Mouse (Mus musculus): ENCODE measurements around the gene Dctn2. TPM values are rescaled to one million over a fixed set of nuclear protein-coding genes. Genes with fewer than 3 reads are reported as not detected.
"Not testable (repeated sequence)": the region's sequence is repeated elsewhere in the genome, so short reads cannot be mapped to it uniquely, and the experiment has no call there.

Dctn2 gene
- polyA plus RNA-seq, 1 experiment: 121 TPM

DNA sequence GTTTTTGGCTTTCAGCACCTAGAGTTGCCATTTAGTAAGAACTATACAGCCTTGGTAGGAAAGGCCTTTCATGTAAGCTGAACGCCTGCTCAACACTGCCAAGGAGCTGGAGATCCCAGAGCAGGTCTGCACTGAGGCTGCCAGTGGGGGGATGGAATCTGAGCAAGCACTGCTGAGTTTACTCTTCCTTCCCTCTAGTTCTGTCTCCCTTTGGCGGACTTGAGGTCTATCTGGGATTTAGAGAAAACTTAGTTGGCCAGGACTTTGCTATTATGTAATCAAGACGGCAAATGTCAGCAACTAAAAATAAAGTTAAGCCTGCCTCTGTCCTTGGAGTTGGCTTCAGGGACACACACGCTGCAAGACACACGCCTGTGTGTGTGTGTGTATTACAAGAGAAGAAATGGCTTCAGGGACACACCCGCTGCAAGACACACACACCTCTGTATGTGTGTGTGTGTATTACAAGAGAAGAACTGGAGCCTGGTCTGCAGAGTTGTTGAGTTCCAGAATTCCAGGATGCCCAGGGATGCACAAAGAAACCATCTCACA, 26.9 kb downstream of the Dctn2 start:
- H3K4me1 ChIP-seq (ENCODE audit: control insufficient read depth, insufficient read depth, low read length): peaks cover 14% of the 10 kb centered on the region
- peak overlapping the region; percentile 49 for H3K27ac ChIP-seq (ENCODE audit: insufficient read depth, low read depth, low read length)
- H3K4me3 ChIP-seq (ENCODE audit: insufficient read depth, low read length): peak overlapping the region; percentile 29; the same call in 1 of the 2 replicates

GRCm38 (mm10) chr10:127293590-127294113, 27.5 kb downstream of the Dctn2 start:
- no peak overlapping the region for H3K4me3 ChIP-seq (ENCODE audit: insufficient read depth, low read length)
- TF ChIP-seq CTCF (IDR thresholded peaks at IDR 0.05; ENCODE audit: low read depth, low read length): no peak
- no peak for TF ChIP-seq POLR2A (IDR thresholded peaks at IDR 0.05; ENCODE audit: borderline replicate concordance, low read depth, low read length)
- H3K27ac ChIP-seq (ENCODE audit: insufficient read depth, low read depth, low read length): peak overlapping the region; percentile 49; the same call in 1 of the 2 replicates
- peaks cover 14% of the 10 kb centered on the region for H3K4me1 ChIP-seq (ENCODE audit: control insufficient read depth, insufficient read depth, low read length)

More for the DNA sequence above, 26.9 kb downstream of the Dctn2 start:
- TF ChIP-seq POLR2A (IDR thresholded peaks at IDR 0.05; ENCODE audit: borderline replicate concordance, low read depth, low read length) (no peak), CTCF (IDR thresholded peaks at IDR 0.05; ENCODE audit: low read depth, low read length) (no peak)

DNA sequence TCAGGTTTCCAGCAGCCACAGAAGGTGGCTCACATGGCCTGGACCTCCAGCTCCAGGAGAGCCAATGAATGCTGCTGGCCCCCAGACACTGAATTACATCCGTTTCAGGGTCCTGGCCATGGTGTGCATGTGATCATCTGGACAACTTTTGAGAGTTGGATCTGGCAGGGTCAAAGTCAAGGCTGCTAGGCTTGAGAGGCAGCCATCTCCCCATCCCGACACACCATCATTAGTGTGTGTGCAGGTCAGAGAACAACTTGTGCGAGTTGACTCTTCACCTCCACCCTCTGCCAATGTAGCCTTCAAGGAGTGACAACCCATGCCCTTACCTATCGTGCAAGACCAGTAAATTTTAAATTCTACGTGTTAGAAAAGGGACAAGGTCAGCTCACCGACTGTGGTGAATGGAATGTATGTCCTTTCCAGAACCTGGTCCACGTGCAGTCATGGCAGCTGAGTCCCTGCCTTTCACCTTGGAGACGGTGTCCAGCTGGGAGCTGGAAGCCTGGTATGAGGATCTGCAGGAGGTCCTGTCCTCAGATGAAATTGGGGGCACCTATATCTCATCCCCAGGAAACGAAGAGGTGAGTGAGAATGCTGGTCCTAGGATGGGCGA, 28.8 kb downstream of the Dctn2 start:
- peaks cover 10% of the 10 kb centered on the region for H3K4me1 ChIP-seq (ENCODE audit: control insufficient read depth, insufficient read depth, low read length)
- TF ChIP-seq CTCF (IDR thresholded peaks at IDR 0.05; ENCODE audit: low read depth, low read length) (no peak), POLR2A (IDR thresholded peaks at IDR 0.05; ENCODE audit: borderline replicate concordance, low read depth, low read length) (no peak)
- no peak overlapping the region for H3K4me3 ChIP-seq (ENCODE audit: insufficient read depth, low read length)
- no peak overlapping the region for H3K27ac ChIP-seq (ENCODE audit: insufficient read depth, low read depth, low read length)

DNA sequence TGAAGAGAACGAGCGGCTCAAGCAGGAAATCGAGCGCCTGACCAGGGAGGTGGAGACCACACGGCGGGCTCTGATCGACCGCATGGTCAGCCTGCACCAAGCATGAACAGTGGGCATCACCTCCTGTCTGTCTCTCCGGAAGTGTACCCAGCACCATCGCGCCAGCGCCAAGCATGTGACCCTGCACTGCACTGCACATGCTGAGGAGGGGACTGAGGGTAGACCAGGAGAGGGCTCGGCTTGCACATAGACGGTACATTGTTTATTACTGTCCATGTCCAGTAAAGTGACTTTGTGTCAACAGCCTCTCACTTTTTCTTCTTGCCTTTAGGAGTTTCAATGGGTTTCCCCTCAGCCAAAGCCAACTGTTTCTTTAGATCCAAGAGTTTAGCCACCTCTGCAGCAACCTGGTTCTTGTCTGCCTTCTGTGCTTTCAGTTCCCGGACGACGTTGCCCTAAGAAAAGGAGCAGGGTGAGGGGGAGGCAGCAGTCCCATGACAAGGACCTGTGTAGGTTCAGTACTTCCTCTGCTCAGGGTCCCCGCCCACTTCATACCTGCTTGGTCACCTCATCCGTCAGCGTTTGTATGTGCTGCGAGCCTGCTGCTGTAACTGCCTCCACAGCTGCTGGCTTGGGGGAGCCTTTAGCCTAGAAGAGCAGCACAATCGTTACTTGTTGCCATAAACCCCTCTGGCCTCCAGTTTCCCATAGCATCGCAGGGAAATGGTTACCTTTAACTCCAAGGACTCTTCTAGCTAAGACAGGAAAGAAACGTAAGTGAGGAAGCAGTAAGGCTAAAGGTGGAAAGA, 30.0 kb downstream of the Dctn2 start:
- Histone ChIP-seq H3K4me1 (ENCODE audit: control insufficient read depth, insufficient read depth, low read length) (peaks cover 10% of the 10 kb centered on the region), H3K4me3 (ENCODE audit: insufficient read depth, low read length) (no peak overlapping the region), H3K27ac (ENCODE audit: insufficient read depth, low read depth, low read length) (no peak overlapping the region)
- no peak for TF ChIP-seq CTCF (IDR thresholded peaks at IDR 0.05; ENCODE audit: low read depth, low read length)
- TF ChIP-seq POLR2A (IDR thresholded peaks at IDR 0.05; ENCODE audit: borderline replicate concordance, low read depth, low read length): no peak

DNA sequence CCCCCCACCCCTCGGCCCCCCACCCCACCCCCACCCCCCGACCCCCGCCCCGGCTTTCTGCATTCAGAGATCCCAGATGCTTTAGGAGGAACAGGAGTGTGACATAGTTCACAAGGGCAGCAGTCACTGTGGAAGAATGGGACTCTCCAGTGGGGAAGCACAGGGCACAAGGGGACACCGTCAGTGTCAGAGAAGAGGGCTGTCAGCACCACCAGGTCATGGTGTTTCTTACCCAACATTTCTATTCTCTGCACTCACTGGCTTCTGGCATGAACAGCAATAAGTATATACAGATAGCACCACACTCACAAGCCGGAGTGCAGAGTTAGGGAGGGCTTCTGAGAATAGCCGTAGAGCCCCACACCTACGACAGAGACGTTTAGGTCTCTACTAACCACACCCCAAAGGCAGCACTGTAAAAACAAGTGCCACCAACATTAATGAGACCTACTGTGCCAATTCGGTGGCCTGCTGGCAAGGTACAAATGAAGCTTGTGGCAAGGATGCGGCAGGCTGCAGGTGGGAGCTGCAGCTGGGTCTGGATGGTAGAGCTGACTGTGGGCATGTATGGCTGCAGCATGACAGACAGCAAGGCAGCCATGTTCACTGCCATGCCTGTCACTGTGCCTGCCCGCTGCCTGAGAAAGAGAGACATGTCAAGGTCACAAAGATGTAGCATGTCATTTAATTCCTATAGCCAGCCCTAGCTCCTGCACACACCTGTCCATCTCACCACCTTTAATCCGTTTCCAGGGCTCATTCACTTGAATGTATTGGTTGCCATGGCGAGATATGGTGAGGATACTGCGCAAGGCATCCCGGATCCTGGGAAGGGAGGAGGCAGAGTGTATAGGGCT, 31.1 kb downstream of the Dctn2 start:
- no peak overlapping the region for H3K4me3 ChIP-seq (ENCODE audit: insufficient read depth, low read length)
- H3K4me1 ChIP-seq (ENCODE audit: control insufficient read depth, insufficient read depth, low read length): peaks cover 10% of the 10 kb centered on the region
- no peak overlapping the region for H3K27ac ChIP-seq (ENCODE audit: insufficient read depth, low read depth, low read length)
- TF ChIP-seq CTCF (IDR thresholded peaks at IDR 0.05; ENCODE audit: low read depth, low read length): 0 out of 2 replicates have a peak, but pooled peaks have one; percentile 13
- no peak for TF ChIP-seq POLR2A (IDR thresholded peaks at IDR 0.05; ENCODE audit: borderline replicate concordance, low read depth, low read length)

DNA sequence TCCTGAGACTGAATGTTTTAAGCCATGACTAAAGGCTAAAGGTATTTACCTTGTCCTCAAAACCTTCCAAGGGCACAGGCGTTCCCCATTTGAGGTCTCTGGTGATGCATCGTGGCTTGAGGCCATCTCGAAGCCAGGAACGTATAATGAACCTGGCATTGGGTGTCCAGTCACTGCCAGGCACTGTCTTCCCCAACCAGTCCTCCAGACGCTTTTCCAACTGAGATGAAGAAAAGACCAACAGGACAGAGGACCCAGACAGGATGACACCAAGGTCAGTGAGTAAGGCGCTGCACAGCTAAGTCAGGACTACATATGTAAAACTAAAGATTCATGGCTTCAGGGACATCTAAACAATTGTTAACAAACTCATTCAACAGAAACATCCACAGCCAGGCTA, 34.2 kb downstream of the Dctn2 start:
- Histone ChIP-seq H3K27ac (ENCODE audit: insufficient read depth, low read depth, low read length) (no peak overlapping the region), H3K4me1 (ENCODE audit: control insufficient read depth, insufficient read depth, low read length) (no peaks in the 10 kb centered on the region), H3K4me3 (ENCODE audit: insufficient read depth, low read length) (no peak overlapping the region)
- no peak for TF ChIP-seq POLR2A (IDR thresholded peaks at IDR 0.05; ENCODE audit: borderline replicate concordance, low read depth, low read length)
- TF ChIP-seq CTCF (IDR thresholded peaks at IDR 0.05; ENCODE audit: low read depth, low read length): no peak

DNA sequence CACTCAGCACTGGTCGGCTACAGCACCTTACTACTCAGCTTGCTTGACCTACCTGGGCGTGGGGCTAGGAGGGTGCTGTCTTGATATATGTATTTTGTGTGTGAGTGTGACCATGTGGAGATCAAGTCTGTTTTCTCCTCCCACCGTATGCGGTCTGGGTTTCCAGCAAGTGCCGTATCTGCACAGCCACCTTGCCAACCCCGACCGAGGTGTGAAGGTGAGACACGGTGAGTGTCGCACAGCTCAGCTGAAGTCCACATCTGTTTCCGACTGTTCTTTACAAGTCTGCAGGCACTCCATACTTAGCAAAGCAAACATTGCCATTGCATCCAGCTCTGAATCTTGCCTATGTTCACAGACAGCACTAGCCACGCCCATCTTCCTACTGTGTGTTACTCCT, 37.0 kb downstream of the Dctn2 start:
- TF ChIP-seq POLR2A (IDR thresholded peaks at IDR 0.05; ENCODE audit: borderline replicate concordance, low read depth, low read length) (no peak), CTCF (IDR thresholded peaks at IDR 0.05; ENCODE audit: low read depth, low read length) (no peak)
- Histone ChIP-seq H3K27ac (ENCODE audit: insufficient read depth, low read depth, low read length) (no peak overlapping the region), H3K4me3 (ENCODE audit: insufficient read depth, low read length) (no peak overlapping the region), H3K4me1 (ENCODE audit: control insufficient read depth, insufficient read depth, low read length) (no peaks in the 10 kb centered on the region)

DNA sequence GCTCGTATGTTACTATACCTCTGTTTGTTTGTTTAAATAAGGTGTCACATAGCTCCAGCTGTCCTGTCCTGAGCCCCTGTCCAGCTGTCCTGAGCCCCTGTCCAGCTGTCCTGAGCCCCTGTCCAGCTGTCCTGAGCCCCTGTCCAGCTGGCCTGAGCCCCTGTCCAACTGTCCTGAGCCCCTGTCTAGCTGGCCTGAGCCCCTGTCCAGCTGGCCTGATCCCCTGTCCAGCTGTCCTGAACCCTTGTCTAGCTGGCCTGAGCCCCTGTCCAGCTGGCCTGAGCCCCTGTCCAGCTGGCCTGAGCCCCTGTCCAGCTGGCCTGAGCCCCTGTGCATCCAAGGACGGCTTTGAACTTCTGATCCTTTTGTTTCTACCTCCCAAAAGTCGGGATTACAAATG, 43.0 kb downstream of the Dctn2 start:
- H3K27ac ChIP-seq (ENCODE audit: insufficient read depth, low read depth, low read length); H3K4me3 ChIP-seq (ENCODE audit: insufficient read depth, low read length): not testable (repeated sequence)
- H3K4me1 ChIP-seq (ENCODE audit: control insufficient read depth, insufficient read depth, low read length): peaks cover 20% of the 10 kb centered on the region

All from bone marrow macrophage, adult 2 months (primary cell).